Mouse (Mus musculus) liver, embryonic 12.5 days (tissue): Measurements from ENCODE around the gene Ch25h. TPM values are rescaled to one million over a fixed set of nuclear protein-coding genes. Genes with fewer than 3 reads are reported as not detected.
A peak's percentile ranks its signal among the peaks of the same experiment; 100 is the strongest.

ENCODE experiments used
- ATAC-seq: fragments of 200-750 bp; cut with Nextera tagmentation; 2 replicates; pipeline ENCODE4 v1.8.0; 2017; ENCODE audit warnings: moderate number of reproducible peaks, mild to moderate bottlenecking, moderate library complexity
- H3K27ac ChIP-seq: fragments of 300-500 bp; sonication (generic); 2 replicates; pipeline ENCODE4 v1.5.1; 2016; ENCODE audit warnings: mild to moderate bottlenecking
- H3K27me3 ChIP-seq: fragments of 300-500 bp; sonication (generic); replicated peaks from 2 replicates; pipeline ENCODE4 v1.6.1; 2016; ENCODE audit warnings: mild to moderate bottlenecking, moderate library complexity
- H3K36me3 ChIP-seq: fragments of 300-500 bp; sonication (generic); 2 replicates; pipeline ENCODE4 v1.6.1; 2016; ENCODE audit warnings: mild to moderate bottlenecking, moderate library complexity
- H3K4me1 ChIP-seq: fragments of 300-500 bp; sonication (generic); 2 replicates; pipeline ENCODE4 v1.6.1; 2016
- H3K4me2 ChIP-seq: fragments of 300-500 bp; sonication (generic); 2 replicates; pipeline ENCODE4 v1.6.1; 2016; ENCODE audit warnings: mild to moderate bottlenecking, moderate library complexity
- H3K4me3 ChIP-seq: fragments of 300-500 bp; sonication (generic); 2 replicates; pipeline ENCODE4 v1.5.1; 2016; ENCODE audit warnings: mild to moderate bottlenecking, moderate library complexity
- H3K9ac ChIP-seq: fragments of 300-500 bp; sonication (generic); 2 replicates; pipeline ENCODE4 v1.6.1; 2016; ENCODE audit warnings: mild to moderate bottlenecking, moderate library complexity
- H3K9me3 ChIP-seq: fragments of 300-500 bp; sonication (generic); replicated peaks from 2 replicates; pipeline ENCODE4 v1.6.1; 2016; ENCODE audit warnings: mild to moderate bottlenecking, moderate library complexity
- WGBS: fragments of 180-500 bp; shearing (Covaris S2); methylation state at CpG from one replicate; pipeline ENCODE4 v1.1.7; 2016; ENCODE audit not compliant: insufficient replicate concordance; 5-methylcytosine and 5-hydroxymethylcytosine counted together
- polyA plus RNA-seq: library from polyadenylated mRNA; unstranded; fragments of >200 nt; fragmentation: Nextera tagmentation; extraction: Ambion mirVana; gene quantifications from 2 replicates; pipeline ENCODE4 v1.2.1, GENCODE M21; 2016

The Ch25h gene
- polyA plus RNA-seq, 1 experiment from 2014 or later: 0.97 TPM

- H3K4me2 ChIP-seq: no peak overlapping the region
- no peak overlapping the region for H3K9ac ChIP-seq
- WGBS: 22% methylated on average over 3 of the region's 3 CpGs
- H3K36me3 ChIP-seq: peaks cover 14% of the 10 kb centered on the region; the same call in 1 of the 2 replicates
- H3K4me1 ChIP-seq: no peaks in the 10 kb centered on the region; the same call in 1 of the 2 replicates
- H3K27me3 ChIP-seq: no peaks in the 10 kb centered on the region
- no peak for ATAC-seq
- no peak overlapping the region for H3K4me3 ChIP-seq
- H3K9me3 ChIP-seq: no peaks in the 10 kb centered on the region
- no peak overlapping the region for H3K27ac ChIP-seq
These were observed 40.7 kb upstream of the Ch25h start for GRCm38 (mm10) chr19:34515681-34516080.

- Histone ChIP-seq H3K27ac (peak overlapping the region; percentile 54; the same call in 1 of the 2 replicates), H3K9me3 (no peaks in the 10 kb centered on the region), H3K36me3 (peaks cover 29% of the 10 kb centered on the region), H3K27me3 (no peaks in the 10 kb centered on the region), H3K9ac (no peak overlapping the region), H3K4me3 (no peak overlapping the region), H3K4me1 (no peaks in the 10 kb centered on the region), H3K4me2 (no peak overlapping the region)
- WGBS: 58% methylated on average over 8 of the region's 8 CpGs
- ATAC-seq: peak; percentile 83
These were observed 36.6 kb upstream of the Ch25h start for GRCm38 (mm10) chr19:34511528-34511927.

- WGBS: 76% methylated on average over 5 of the region's 5 CpGs
- H3K9me3 ChIP-seq: no peaks in the 10 kb centered on the region
- H3K27ac ChIP-seq: no peak overlapping the region
- H3K36me3 ChIP-seq: peaks cover 37% of the 10 kb centered on the region
- H3K9ac ChIP-seq: no peak overlapping the region
- H3K27me3 ChIP-seq: no peaks in the 10 kb centered on the region
- no peak overlapping the region for H3K4me2 ChIP-seq
- H3K4me1 ChIP-seq: no peaks in the 10 kb centered on the region
- ATAC-seq: no peak
- no peak overlapping the region for H3K4me3 ChIP-seq
These were observed 35.8 kb upstream of the Ch25h start for GRCm38 (mm10) chr19:34510717-34511116.

- Histone ChIP-seq H3K27ac (no peak overlapping the region), H3K4me3 (no peak overlapping the region), H3K9me3 (no peaks in the 10 kb centered on the region), H3K4me2 (no peak overlapping the region), H3K9ac (no peak overlapping the region), H3K36me3 (peaks cover 41% of the 10 kb centered on the region), H3K4me1 (no peaks in the 10 kb centered on the region), H3K27me3 (no peaks in the 10 kb centered on the region)
- no peak for ATAC-seq
- WGBS: 74% methylated on average over 12 of the region's 12 CpGs
These were observed 30.3 kb upstream of the Ch25h start for GRCm38 (mm10) chr19:34505161-34505721.

GRCm38 (mm10) chr19:34500763-34501162 lies 25.8 kb upstream of the Ch25h start:
- no peak overlapping the region for H3K4me2 ChIP-seq
- peak; percentile 70 for ATAC-seq
- no peaks in the 10 kb centered on the region for H3K27me3 ChIP-seq
- H3K36me3 ChIP-seq: peaks cover 10% of the 10 kb centered on the region; the same call in 1 of the 2 replicates
- no peak overlapping the region for H3K4me3 ChIP-seq
- H3K27ac ChIP-seq: no peak overlapping the region
- H3K9ac ChIP-seq: no peak overlapping the region
- WGBS: 30% methylated on average over 4 of the region's 4 CpGs
- H3K9me3 ChIP-seq: no peaks in the 10 kb centered on the region
- H3K4me1 ChIP-seq: no peaks in the 10 kb centered on the region

- Histone ChIP-seq H3K9ac (no peak overlapping the region), H3K4me2 (no peak overlapping the region), H3K4me1 (no peaks in the 10 kb centered on the region), H3K27me3 (no peaks in the 10 kb centered on the region), H3K36me3 (peaks cover 12% of the 10 kb centered on the region; the same call in 1 of the 2 replicates), H3K9me3 (no peaks in the 10 kb centered on the region), H3K4me3 (no peak overlapping the region), H3K27ac (0 out of 2 replicates have a peak overlapping the region, but pooled peaks have one; percentile 23)
- ATAC-seq: peak; percentile 78
- WGBS: 76% methylated on average over 1 of the region's 1 CpGs
These were observed 21.4 kb upstream of the Ch25h start for GRCm38 (mm10) chr19:34496353-34496752.

GRCm38 (mm10) chr19:34493859-34494258 lies 18.9 kb upstream of the Ch25h start:
- H3K27ac ChIP-seq: no peak overlapping the region
- H3K36me3 ChIP-seq: peaks cover 10% of the 10 kb centered on the region; the same call in 1 of the 2 replicates
- H3K4me1 ChIP-seq: no peaks in the 10 kb centered on the region
- H3K9me3 ChIP-seq: no peaks in the 10 kb centered on the region
- no peak for ATAC-seq
- no peak overlapping the region for H3K9ac ChIP-seq
- WGBS: 84% methylated on average over 4 of the region's 4 CpGs
- H3K27me3 ChIP-seq: no peaks in the 10 kb centered on the region
- no peak overlapping the region for H3K4me3 ChIP-seq
- no peak overlapping the region for H3K4me2 ChIP-seq

- Histone ChIP-seq H3K9me3 (no peaks in the 10 kb centered on the region), H3K9ac (no peak overlapping the region), H3K4me2 (no peak overlapping the region), H3K27me3 (no peaks in the 10 kb centered on the region; the same call in 1 of the 2 replicates), H3K4me1 (no peaks in the 10 kb centered on the region), H3K36me3 (no peaks in the 10 kb centered on the region), H3K4me3 (no peak overlapping the region), H3K27ac (no peak overlapping the region)
- WGBS: 15% methylated on average over 4 of the region's 4 CpGs
- no peak for ATAC-seq
These were observed 8.6 kb upstream of the Ch25h start for GRCm38 (mm10) chr19:34483547-34483946.

- peak overlapping the region; percentile 51 for H3K4me3 ChIP-seq
- H3K27me3 ChIP-seq: peaks cover 43% of the 10 kb centered on the region
- H3K27ac ChIP-seq: no peak overlapping the region
- peak overlapping the region; percentile 22; the same call in 1 of the 2 replicates for H3K9ac ChIP-seq
- peak; percentile 40; the same call in 1 of the 2 replicates for ATAC-seq
- H3K4me2 ChIP-seq: peak overlapping the region; percentile 78
- peaks cover 16% of the 10 kb centered on the region for H3K4me1 ChIP-seq
- H3K9me3 ChIP-seq: no peaks in the 10 kb centered on the region
- H3K36me3 ChIP-seq: no peaks in the 10 kb centered on the region
- WGBS: 10% methylated on average over 49 of the region's 49 CpGs
These were observed 555 bp downstream of the Ch25h start for GRCm38 (mm10) chr19:34474228-34474990.

GRCm38 (mm10) chr19:34471703-34472102 lies 3.3 kb downstream of the Ch25h start:
- 64% methylated on average over 2 of the region's 2 CpGs for WGBS
- no peak for ATAC-seq
- H3K4me3 ChIP-seq: no peak overlapping the region
- no peaks in the 10 kb centered on the region for H3K36me3 ChIP-seq
- H3K4me2 ChIP-seq: no peak overlapping the region
- peaks cover 35% of the 10 kb centered on the region for H3K27me3 ChIP-seq
- no peak overlapping the region for H3K27ac ChIP-seq
- peaks cover 16% of the 10 kb centered on the region for H3K4me1 ChIP-seq
- H3K9me3 ChIP-seq: no peaks in the 10 kb centered on the region
- H3K9ac ChIP-seq: no peak overlapping the region

- no peaks in the 10 kb centered on the region for H3K9me3 ChIP-seq
- H3K27ac ChIP-seq: no peak overlapping the region
- H3K9ac ChIP-seq: no peak overlapping the region
- no peak for ATAC-seq
- H3K36me3 ChIP-seq: no peaks in the 10 kb centered on the region
- H3K27me3 ChIP-seq: peaks cover 7% of the 10 kb centered on the region
- no peak overlapping the region for H3K4me3 ChIP-seq
- 40% methylated on average over 3 of the region's 3 CpGs for WGBS
- H3K4me1 ChIP-seq: no peaks in the 10 kb centered on the region
- no peak overlapping the region for H3K4me2 ChIP-seq
These were observed 6.2 kb downstream of the Ch25h start for GRCm38 (mm10) chr19:34468794-34469193.

GRCm38 (mm10) chr19:34468216-34468615 lies 6.7 kb downstream of the Ch25h start:
- H3K27ac ChIP-seq: no peak overlapping the region
- H3K9ac ChIP-seq: no peak overlapping the region
- ATAC-seq: no peak
- H3K27me3 ChIP-seq: peaks cover 2% of the 10 kb centered on the region; the same call in 1 of the 2 replicates
- no peaks in the 10 kb centered on the region for H3K4me1 ChIP-seq
- H3K36me3 ChIP-seq: no peaks in the 10 kb centered on the region
- WGBS: 48% methylated on average over 6 of the region's 6 CpGs
- no peak overlapping the region for H3K4me2 ChIP-seq
- no peaks in the 10 kb centered on the region for H3K9me3 ChIP-seq
- H3K4me3 ChIP-seq: no peak overlapping the region
